Mouse (Mus musculus) liver, embryonic 11.5 days (tissue): ENCODE results near the gene Cts7. TPM values are rescaled to one million over a fixed set of nuclear protein-coding genes. Genes with fewer than 3 reads are reported as not detected.

ENCODE experiments used
- ATAC-seq: fragments of 200-750 bp; cut with Nextera tagmentation; replicated peaks from 2 replicates; pipeline ENCODE4 v1.8.0; 2017; ENCODE audit warnings: moderate number of reproducible peaks, mild to moderate bottlenecking, moderate TSS enrichment, moderate library complexity; ENCODE audit not compliant: low FRiP score
- DNase-seq: peaks from one replicate; pipeline ENCODE4 v3.0.0-alpha.2; 2017; ENCODE audit warnings: low spot score
- H3K27ac ChIP-seq: fragments of 300-500 bp; sonication (generic); 2 replicates; pipeline ENCODE4 v1.5.1; 2014; ENCODE audit warnings: mild to moderate bottlenecking, low read depth, low read length, control low read depth
- H3K27me3 ChIP-seq: fragments of 300-500 bp; sonication (generic); replicated peaks from 2 replicates; pipeline ENCODE4 v1.6.1; 2014; ENCODE audit warnings: low read length, mixed read lengths; ENCODE audit not compliant: control insufficient read depth, insufficient read depth
- H3K36me3 ChIP-seq: fragments of 300-500 bp; sonication (generic); 2 replicates; pipeline ENCODE4 v1.6.1; 2014; ENCODE audit warnings: mild to moderate bottlenecking, low read length, moderate library complexity, mixed read lengths; ENCODE audit not compliant: control insufficient read depth, insufficient read depth
- H3K4me1 ChIP-seq: fragments of 300-500 bp; sonication (generic); replicated peaks from 2 replicates; pipeline ENCODE4 v1.6.1; 2014; ENCODE audit warnings: low read length, mixed read lengths; ENCODE audit not compliant: control insufficient read depth, insufficient read depth
- H3K4me2 ChIP-seq: fragments of 300-500 bp; sonication (generic); 2 replicates; pipeline ENCODE4 v1.6.1; 2014; ENCODE audit warnings: mild to moderate bottlenecking, control low read depth, moderate library complexity
- H3K4me3 ChIP-seq: fragments of 300-500 bp; sonication (generic); 2 replicates; pipeline ENCODE4 v1.5.1; 2014; ENCODE audit warnings: low read depth, low read length, control low read depth
- H3K9ac ChIP-seq: fragments of 300-500 bp; sonication (generic); 2 replicates; pipeline ENCODE4 v1.6.1; 2014; ENCODE audit warnings: low read depth, low read length, control low read depth
- H3K9me3 ChIP-seq: fragments of 300-500 bp; sonication (generic); 2 replicates; pipeline ENCODE4 v1.6.1; 2016; ENCODE audit warnings: low read length, inconsistent platforms, mixed read lengths; ENCODE audit not compliant: control insufficient read depth
- microRNA-seq: library from miRNA; unstranded; fragments of <30 nt; microRNA quantifications from one replicate; pipeline ENCODE4, GENCODE M21; 2017; ENCODE audit warnings: borderline number of aligned reads
- polyA plus RNA-seq: library from polyadenylated mRNA; unstranded; fragments of >200 nt; fragmentation: Nextera tagmentation; extraction: Ambion mirVana; gene quantifications from 2 replicates; pipeline ENCODE4 v1.2.1, GENCODE M21; 2014

Gene Cts7
- polyA plus RNA-seq = not detected in 2 replicates

DNA sequence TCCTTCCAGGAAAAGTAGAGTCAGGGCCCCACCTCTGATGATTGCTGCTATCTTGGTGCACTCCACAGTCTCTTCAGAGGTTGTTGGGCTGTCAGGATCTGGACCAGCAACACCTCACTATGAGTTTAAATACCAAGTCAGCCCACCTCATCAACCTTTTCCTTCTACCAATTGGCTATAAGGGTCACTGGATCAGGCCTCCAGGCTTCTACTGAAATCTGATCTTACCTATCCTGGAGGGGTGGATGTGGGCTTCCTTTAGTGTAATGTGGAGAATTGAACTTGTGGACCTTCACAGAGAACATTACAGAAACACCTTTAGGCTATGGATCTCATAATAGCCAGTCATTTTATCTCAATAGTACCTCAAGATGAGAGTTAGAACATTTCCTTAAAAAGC, at the start of gene Cts7:
Cts7 (minus strand) TSS at position 101 of the 400 bp plus-strand sequence.
- ATAC-seq = no peak

More for the DNA sequence above, at the start of gene Cts7:
- DNase-seq = no peak
- no peak within 1 kb of the TSS for H3K4me3 ChIP-seq
- peaks cover 2% of the 10 kb centered on the region; the same call in 1 of the 2 replicates for H3K9me3 ChIP-seq
- H3K27ac ChIP-seq = no peak within 1 kb of the TSS
- no peak within 1 kb of the TSS for H3K4me2 ChIP-seq
- no peaks in the 10 kb centered on the region for H3K27me3 ChIP-seq
- no peaks in the 10 kb centered on the region for H3K4me1 ChIP-seq
- H3K36me3 ChIP-seq = no peaks in the 10 kb centered on the region
- H3K9ac ChIP-seq = no peak within 1 kb of the TSS

Small RNAs within 50 kb of the gene (microRNA-seq; reads per million reads assigned to microRNA genes)
- not detected for gene Gm27704

Other genes starting within 250 kb of the Cts7 start
- not detected in 2 replicates for gene Ctsr, start 193.9 kb downstream of the Cts7 start, polyA plus RNA-seq
- gene Cts6, start 154.8 kb downstream of the Cts7 start, polyA plus RNA-seq = not detected in 2 replicates
- not detected in 2 replicates for gene Cts8, start 102.8 kb downstream of the Cts7 start, polyA plus RNA-seq
- gene Gm49398, start 69.4 kb downstream of the Cts7 start, polyA plus RNA-seq = not detected in 2 replicates
- not detected in 2 replicates for gene Ctsm, start 183.6 kb upstream of the Cts7 start, polyA plus RNA-seq
- not detected in 2 replicates for gene Gm49352, start 210.0 kb upstream of the Cts7 start, polyA plus RNA-seq
- not detected in 2 replicates for gene Cts3, start 211.9 kb upstream of the Cts7 start, polyA plus RNA-seq